ENCODE assay signal across 20 mouse cellular contexts in genomic region chr13:40901831-40902459, GRCm38 (mm10). TPM values are rescaled to one million over a fixed set of nuclear protein-coding genes. Genes with fewer than 3 reads are reported as not detected.
DNase-seq lines count a peak whose midpoint lies in the region; ATAC-seq and TF ChIP-seq lines count a peak whose summit lies in the region.
"Had no signal": no experiment of that assay in that cellular context is flagged by ENCODE, and none has a peak within 500 bp of the region (broad histone marks: within the 10 kb centered on the region; RNA-seq: fewer than 3 reads in every experiment).

No protein-coding gene starts in this region.

- ATAC-seq in lung, embryonic 14.5 days (ENCODE audit: insufficient read depth), result peak; percentile 73
- 0 out of 2 replicates have a peak, but pooled peaks have one; percentile 36 for ATAC-seq in intestine, embryonic 14.5 days (replicated peaks; ENCODE audit: low FRiP score, low TSS enrichment, low read depth)
- ATAC-seq in stomach, embryonic 15.5 days (ENCODE audit: insufficient read depth, low FRiP score, low read depth), result peak; percentile 40; the same call in 1 of the 2 replicates
- ATAC-seq in forebrain, embryonic 12.5 days (ENCODE audit: low FRiP score), result no peak
- ATAC-seq: forebrain, embryonic 16.5 days; liver, postnatal 0 days had no signal

- no peaks in the 10 kb centered on the region for H3K36me3 ChIP-seq in lung, embryonic 14.5 days (ENCODE audit: insufficient read depth)
- no peaks in the 10 kb centered on the region for H3K36me3 ChIP-seq in intestine, embryonic 14.5 days (ENCODE audit: control insufficient read depth, insufficient read depth, low read length)
- H3K36me3 ChIP-seq in stomach, embryonic 15.5 days, result no peaks in the 10 kb centered on the region
- no peaks in the 10 kb centered on the region for H3K36me3 ChIP-seq in forebrain, embryonic 12.5 days (replicated peaks)
- H3K36me3 ChIP-seq: embryonic facial prominence, embryonic 15.5 days; heart, embryonic 15.5 days; hindbrain, embryonic 13.5 days; limb, embryonic 12.5 days had no signal

- no peak overlapping the region for H3K4me2 ChIP-seq in lung, embryonic 14.5 days
- no peak overlapping the region for H3K4me2 ChIP-seq in intestine, embryonic 14.5 days (ENCODE audit: low read length)
- no peak overlapping the region for H3K4me2 ChIP-seq in stomach, embryonic 15.5 days
- no peak overlapping the region for H3K4me2 ChIP-seq in forebrain, embryonic 12.5 days
- H3K4me2 ChIP-seq: embryonic facial prominence, embryonic 15.5 days; heart, embryonic 15.5 days; hindbrain, embryonic 13.5 days; limb, embryonic 12.5 days; liver, embryonic 11.5 days; midbrain, embryonic 11.5 days had no signal

- H3K4me3 ChIP-seq in lung, embryonic 14.5 days (ENCODE audit: low read depth, low read length), result no peak overlapping the region
- H3K4me3 ChIP-seq in intestine, embryonic 14.5 days (ENCODE audit: low read depth, low read length), result no peak overlapping the region
- H3K4me3 ChIP-seq in stomach, embryonic 15.5 days (replicated peaks), result no peak overlapping the region
- no peak overlapping the region for H3K4me3 ChIP-seq in forebrain, embryonic 12.5 days (replicated peaks)
- H3K4me3 ChIP-seq: embryonic facial prominence, embryonic 15.5 days; heart, embryonic 15.5 days; hindbrain, embryonic 13.5 days; limb, embryonic 12.5 days had no signal

- H3K27ac ChIP-seq in lung, embryonic 14.5 days (ENCODE audit: low read depth), result peak overlapping the region; percentile 39
- peak overlapping the region; percentile 52 for H3K27ac ChIP-seq in intestine, embryonic 14.5 days (ENCODE audit: low read depth)
- peak overlapping the region; percentile 73 for H3K27ac ChIP-seq in stomach, embryonic 15.5 days
- no peak overlapping the region for H3K27ac ChIP-seq in forebrain, embryonic 12.5 days
- H3K27ac ChIP-seq: embryonic facial prominence, embryonic 15.5 days; heart, embryonic 15.5 days; hindbrain, embryonic 13.5 days; limb, embryonic 12.5 days; macrophage had no signal

- no peaks in the 10 kb centered on the region for H3K27me3 ChIP-seq in lung, embryonic 14.5 days (ENCODE audit: insufficient read depth, low read length)
- no peaks in the 10 kb centered on the region for H3K27me3 ChIP-seq in intestine, embryonic 14.5 days (replicated peaks; ENCODE audit: control insufficient read depth, insufficient read depth, low read length)
- no peaks in the 10 kb centered on the region for H3K27me3 ChIP-seq in stomach, embryonic 15.5 days (replicated peaks)
- H3K27me3 ChIP-seq in forebrain, embryonic 12.5 days, result peaks cover 13% of the 10 kb centered on the region; the same call in 1 of the 2 replicates
- H3K27me3 ChIP-seq: embryonic facial prominence, embryonic 15.5 days; heart, embryonic 15.5 days; hindbrain, embryonic 13.5 days; limb, embryonic 12.5 days had no signal

- no peaks in the 10 kb centered on the region for H3K9me3 ChIP-seq in lung, embryonic 14.5 days (ENCODE audit: low read depth, low read length)
- no peaks in the 10 kb centered on the region for H3K9me3 ChIP-seq in intestine, embryonic 14.5 days (ENCODE audit: control insufficient read depth, low read length)
- no peaks in the 10 kb centered on the region for H3K9me3 ChIP-seq in stomach, embryonic 15.5 days
- no peaks in the 10 kb centered on the region for H3K9me3 ChIP-seq in forebrain, embryonic 12.5 days
- H3K9me3 ChIP-seq: embryonic facial prominence, embryonic 15.5 days; heart, embryonic 15.5 days; hindbrain, embryonic 13.5 days; limb, embryonic 12.5 days had no signal

- H3K4me1 ChIP-seq in lung, embryonic 14.5 days (ENCODE audit: insufficient read depth), result no peaks in the 10 kb centered on the region
- H3K4me1 ChIP-seq in intestine, embryonic 14.5 days (replicated peaks; ENCODE audit: control insufficient read depth, insufficient read depth, low read length), result 0 out of 2 replicates have a peak, but pooled peaks cover 4% of the 10 kb centered on the region
- peaks cover 6% of the 10 kb centered on the region; the same call in 1 of the 2 replicates for H3K4me1 ChIP-seq in stomach, embryonic 15.5 days
- no peaks in the 10 kb centered on the region for H3K4me1 ChIP-seq in forebrain, embryonic 12.5 days
- H3K4me1 ChIP-seq: hindbrain, embryonic 13.5 days had no signal

- TF ChIP-seq CTCF in lung, embryonic 14.5 days (IDR thresholded peaks at IDR 0.05; ENCODE audit: low read depth), result no peak

- H3K9ac ChIP-seq in lung, embryonic 14.5 days, result no peak overlapping the region
- H3K9ac ChIP-seq in intestine, embryonic 14.5 days (ENCODE audit: low read length), result no peak overlapping the region
- H3K9ac ChIP-seq in stomach, embryonic 15.5 days, result no peak overlapping the region
- no peak overlapping the region for H3K9ac ChIP-seq in forebrain, embryonic 12.5 days
- H3K9ac ChIP-seq: embryonic facial prominence, embryonic 15.5 days; heart, embryonic 15.5 days; hindbrain, embryonic 13.5 days; limb, embryonic 12.5 days; liver, postnatal 0 days had no signal

- DNase-seq in lung, embryonic 14.5 days, result peak; percentile 50
- no peak for DNase-seq in lung, postnatal 4 days
- DNase-seq in Muller cell, postnatal 12 days (ENCODE audit: inconsistent ontology term), result peak; percentile 77
- no peak for DNase-seq in intestine, embryonic 14.5 days (ENCODE audit: low spot score)
- DNase-seq in cerebellum, adult 9-11 months, result no peak
- DNase-seq: cerebellum, adult 8-10 months; gastrocnemius, postnatal 25 days; liver, postnatal 0 days; thymus, adult 18-20 months; thymus, postnatal 4 days had no signal

- 48% methylated on average over 12 of the region's 12 CpGs for WGBS in lung, embryonic 14.5 days
- WGBS in intestine, embryonic 14.5 days, result 33% methylated on average over 12 of the region's 12 CpGs
- WGBS in stomach, embryonic 15.5 days, result 47% methylated on average over 12 of the region's 12 CpGs
- WGBS in forebrain, embryonic 12.5 days, result 87% methylated on average over 12 of the region's 12 CpGs

RNA-seq across cellular contexts. Expression of gene Gcnt2, which starts 42.4 kb away (rescaled TPM):
- polyA plus RNA-seq in lung, embryonic 14.5 days (2014; fragmentation: Nextera tagmentation; extraction: Ambion mirVana), result 2.5 and 3.2 TPM in 2 replicates
- polyA plus RNA-seq in intestine, embryonic 14.5 days (2014; fragmentation: Nextera tagmentation; extraction: Ambion mirVana), result 11.2 and 11.4 TPM in 2 replicates
- polyA plus RNA-seq in stomach, embryonic 15.5 days (2015; fragmentation: Nextera tagmentation; extraction: Ambion mirVana), result 7.9 and 9.0 TPM in 2 replicates
- 3.6 and 4.4 TPM in 2 replicates for polyA plus RNA-seq in forebrain, embryonic 12.5 days (2016; fragmentation: Nextera tagmentation; extraction: Ambion mirVana)

Comparison
In these comparisons a context has a peak if more than half of its experiments do, and no peak if none do; other contexts are left out.
1. DNase-seq: peak in lung, embryonic 14.5 days (single experiment) and Muller cell, postnatal 12 days (single experiment); none in lung, postnatal 4 days (0 of 2), intestine, embryonic 14.5 days (single experiment) and cerebellum, adult 9-11 months (single experiment).